Mouse (Mus musculus) midbrain, embryonic 13.5 days (tissue): ENCODE measurements around the gene Tns3. TPM values are rescaled to one million over a fixed set of nuclear protein-coding genes. Genes with fewer than 3 reads are reported as not detected.

Experiments
- ATAC-seq: fragments of 200-750 bp; cut with Nextera tagmentation; 2 replicates; pipeline ENCODE4 v1.8.0; 2017; ENCODE audit warnings: mild to moderate bottlenecking, moderate TSS enrichment, moderate library complexity
- H3K27ac ChIP-seq: fragments of 300-500 bp; sonication (generic); 2 replicates; pipeline ENCODE4 v1.5.1; 2015; ENCODE audit warnings: inconsistent platforms, mild to moderate bottlenecking, moderate library complexity
- H3K27me3 ChIP-seq: fragments of 300-500 bp; sonication (generic); 2 replicates; pipeline ENCODE4 v1.6.1; 2015; ENCODE audit warnings: mild to moderate bottlenecking, inconsistent platforms
- H3K36me3 ChIP-seq: fragments of 300-500 bp; sonication (generic); 2 replicates; pipeline ENCODE4 v1.6.1; 2015; ENCODE audit warnings: mild to moderate bottlenecking, inconsistent platforms
- H3K4me1 ChIP-seq: fragments of 300-500 bp; sonication (generic); replicated peaks from 2 replicates; pipeline ENCODE4 v1.6.1; 2015; ENCODE audit warnings: inconsistent platforms
- H3K4me2 ChIP-seq: fragments of 300-500 bp; sonication (generic); replicated peaks from 2 replicates; pipeline ENCODE4 v1.6.1; 2015; ENCODE audit warnings: moderate library complexity, mild to moderate bottlenecking, inconsistent platforms
- H3K4me3 ChIP-seq: fragments of 300-500 bp; sonication (generic); replicated peaks from 2 replicates; pipeline ENCODE4 v1.5.1; 2015; ENCODE audit warnings: mild to moderate bottlenecking, inconsistent platforms
- H3K9ac ChIP-seq: fragments of 300-500 bp; sonication (generic); replicated peaks from 2 replicates; pipeline ENCODE4 v1.6.1; 2015; ENCODE audit warnings: mild to moderate bottlenecking, inconsistent platforms
- H3K9me3 ChIP-seq: fragments of 300-500 bp; sonication (generic); 2 replicates; pipeline ENCODE4 v1.6.1; 2016; ENCODE audit warnings: mild to moderate bottlenecking, inconsistent platforms
- WGBS: fragments of 180-500 bp; shearing (Covaris S2); methylation state at CpG from one replicate; pipeline ENCODE4 v1.1.7; 2015; 5-methylcytosine and 5-hydroxymethylcytosine counted together
- polyA plus RNA-seq: library from polyadenylated mRNA; unstranded; fragments of >200 nt; fragmentation: Nextera tagmentation; extraction: Ambion mirVana; gene quantifications from 2 replicates; pipeline ENCODE4 v1.2.1, GENCODE M21; 2015

Tns3 gene
- polyA plus RNA-seq, 1 experiment from 2014 or later, result 4.4 TPM

GRCm38 (mm10) chr11:8583137-8583536 lies 81.2 kb downstream of the Tns3 start:
- WGBS, result 89% methylated on average over 3 of the region's 3 CpGs
- Histone ChIP-seq H3K27me3 (no peaks in the 10 kb centered on the region), H3K9ac (no peak overlapping the region), H3K4me3 (no peak overlapping the region), H3K36me3 (no peaks in the 10 kb centered on the region), H3K27ac (no peak overlapping the region), H3K4me2 (no peak overlapping the region), H3K9me3 (no peaks in the 10 kb centered on the region), H3K4me1 (peaks cover 9% of the 10 kb centered on the region; the same call in 1 of the 2 replicates)
- no peak for ATAC-seq

DNA sequence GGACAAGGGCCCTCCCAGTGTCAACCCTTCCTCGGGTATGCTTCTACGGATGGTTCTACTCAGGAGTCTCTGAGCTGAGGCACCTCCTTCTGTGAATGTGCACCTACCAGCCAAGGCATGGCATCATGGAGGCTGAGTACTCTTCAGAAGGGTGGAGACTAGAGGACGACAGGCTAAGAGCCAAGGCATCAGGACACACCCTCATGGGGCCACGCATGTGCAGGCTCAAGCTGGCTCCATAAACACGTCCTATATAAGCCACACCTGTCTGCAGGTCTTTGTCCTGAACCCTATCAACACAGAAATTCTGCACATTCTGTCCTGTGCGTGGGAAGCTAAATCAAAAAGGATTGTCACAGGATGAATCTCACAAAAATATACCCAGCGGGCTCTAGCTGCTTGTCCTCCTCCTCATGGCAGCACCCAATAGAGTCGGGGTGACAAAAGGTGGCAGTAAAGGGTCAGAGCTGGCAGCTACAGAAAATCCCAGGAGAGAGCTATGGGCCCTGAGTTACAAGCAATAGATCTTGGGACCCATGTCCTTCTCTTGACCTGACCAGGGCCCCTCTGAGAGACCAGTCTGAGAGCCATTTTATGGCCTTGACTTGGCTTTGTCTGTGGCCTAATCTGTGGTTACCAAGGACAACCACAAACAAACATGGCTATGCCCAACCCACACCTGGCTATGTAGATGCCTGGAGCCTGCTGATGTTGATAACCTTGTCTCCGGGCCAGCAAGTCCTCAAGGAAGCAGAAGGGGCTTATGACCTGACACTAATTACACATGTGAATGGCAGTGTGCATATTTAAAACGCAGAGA lies 82.0 kb downstream of the Tns3 start:
- no peak overlapping the region for H3K4me2 ChIP-seq
- no peak for ATAC-seq
- 89% methylated on average over 10 of the region's 10 CpGs for WGBS
- no peaks in the 10 kb centered on the region for H3K9me3 ChIP-seq
- peaks cover 9% of the 10 kb centered on the region; the same call in 1 of the 2 replicates for H3K4me1 ChIP-seq
- no peaks in the 10 kb centered on the region for H3K36me3 ChIP-seq
- no peak overlapping the region for H3K4me3 ChIP-seq
- H3K27me3 ChIP-seq, result no peaks in the 10 kb centered on the region
- no peak overlapping the region for H3K27ac ChIP-seq
- no peak overlapping the region for H3K9ac ChIP-seq

- no peak for ATAC-seq
- H3K9me3 ChIP-seq, result no peaks in the 10 kb centered on the region
- H3K36me3 ChIP-seq, result no peaks in the 10 kb centered on the region
- H3K9ac ChIP-seq, result no peak overlapping the region
- no peak overlapping the region for H3K4me3 ChIP-seq
- peaks cover 4% of the 10 kb centered on the region; the same call in 1 of the 2 replicates for H3K4me1 ChIP-seq
- no peak overlapping the region for H3K4me2 ChIP-seq
- 86% methylated on average over 5 of the region's 5 CpGs for WGBS
- H3K27ac ChIP-seq, result no peak overlapping the region
- H3K27me3 ChIP-seq, result no peaks in the 10 kb centered on the region
These were observed 84.5 kb downstream of the Tns3 start for GRCm38 (mm10) chr11:8579789-8580188.

DNA sequence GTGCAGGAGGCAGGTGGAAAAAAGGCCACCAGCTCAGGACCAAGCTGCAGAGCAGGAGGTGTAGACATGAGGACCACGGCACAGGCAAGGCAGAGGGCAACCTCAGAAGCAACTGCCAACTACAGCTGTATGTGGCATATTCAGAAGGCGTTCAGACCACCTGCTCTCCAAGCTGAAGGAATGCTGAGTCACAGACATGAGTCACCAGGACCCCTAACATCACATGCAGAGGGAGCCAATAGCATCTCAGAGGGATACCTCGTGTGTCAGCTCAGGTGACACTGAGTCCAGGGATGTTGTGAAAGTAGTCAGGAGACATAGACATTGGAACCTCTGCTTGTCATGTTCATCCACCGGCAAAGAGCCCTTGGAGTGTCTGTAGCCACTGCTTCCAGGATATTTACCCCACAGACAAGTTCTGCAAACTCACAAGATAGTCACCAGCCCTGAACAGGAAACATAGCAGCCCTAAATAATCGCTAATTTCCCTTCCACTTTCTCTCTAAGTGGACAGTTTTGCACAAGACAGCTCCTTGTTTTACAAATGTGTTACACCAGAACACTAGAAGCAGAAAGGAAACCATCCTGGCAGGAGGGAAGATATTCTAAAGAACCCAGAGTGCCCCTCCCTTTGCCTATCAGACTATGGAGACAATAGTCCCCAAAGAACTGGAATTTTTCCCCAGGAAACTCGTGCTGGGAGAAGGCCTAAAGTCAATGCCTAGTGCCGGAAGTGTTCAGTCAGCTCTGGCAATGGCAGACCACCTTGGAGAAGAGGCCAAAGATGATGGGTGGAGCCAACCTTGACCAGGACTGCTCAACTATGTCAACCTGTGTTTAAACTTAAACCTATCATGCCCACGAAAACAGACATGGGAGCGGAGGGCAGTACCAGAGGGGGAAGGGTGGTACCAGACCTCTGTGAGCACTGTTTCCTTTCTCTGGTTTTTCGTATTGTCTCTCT lies 88.8 kb downstream of the Tns3 start:
- H3K4me3 ChIP-seq, result no peak overlapping the region
- H3K36me3 ChIP-seq, result no peaks in the 10 kb centered on the region
- 74% methylated on average over 10 of the region's 10 CpGs for WGBS
- H3K4me1 ChIP-seq, result no peaks in the 10 kb centered on the region
- H3K9me3 ChIP-seq, result no peaks in the 10 kb centered on the region
- no peak overlapping the region for H3K9ac ChIP-seq
- H3K27me3 ChIP-seq, result no peaks in the 10 kb centered on the region
- H3K27ac ChIP-seq, result no peak overlapping the region
- no peak for ATAC-seq
- no peak overlapping the region for H3K4me2 ChIP-seq

DNA sequence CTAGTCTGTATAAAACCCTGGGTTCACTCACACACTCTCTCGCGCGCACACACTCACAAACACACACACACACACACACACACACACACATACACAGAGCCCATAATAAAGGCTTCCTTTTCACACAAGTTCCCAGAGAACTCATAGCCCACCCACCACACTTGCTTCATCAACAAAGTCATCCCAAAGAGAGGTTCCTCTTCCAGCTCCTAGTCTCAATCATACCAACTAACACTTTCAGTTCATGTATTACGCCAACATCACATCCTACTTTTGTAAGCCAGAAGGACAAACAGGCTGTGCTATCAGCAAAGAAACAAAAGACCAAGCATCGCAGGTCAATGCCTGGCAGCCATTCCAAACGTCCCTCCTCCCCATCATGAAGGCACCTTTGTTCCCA lies 89.8 kb downstream of the Tns3 start:
- ATAC-seq, result no peak
- 78% methylated on average over 6 of the region's 6 CpGs for WGBS

GRCm38 (mm10) chr11:8572762-8573161 lies 91.6 kb downstream of the Tns3 start:
- no peak overlapping the region for H3K4me2 ChIP-seq
- H3K27ac ChIP-seq, result no peak overlapping the region
- H3K9me3 ChIP-seq, result no peaks in the 10 kb centered on the region
- 91% methylated on average over 7 of the region's 7 CpGs for WGBS
- no peaks in the 10 kb centered on the region for H3K36me3 ChIP-seq
- no peaks in the 10 kb centered on the region for H3K27me3 ChIP-seq
- no peak overlapping the region for H3K4me3 ChIP-seq
- peaks cover 11% of the 10 kb centered on the region for H3K4me1 ChIP-seq
- ATAC-seq, result no peak
- H3K9ac ChIP-seq, result no peak overlapping the region

More for the DNA sequence above, 89.8 kb downstream of the Tns3 start:
- Histone ChIP-seq H3K36me3 (no peaks in the 10 kb centered on the region), H3K27ac (no peak overlapping the region), H3K4me1 (peaks cover 3% of the 10 kb centered on the region), H3K9ac (no peak overlapping the region), H3K4me2 (no peak overlapping the region), H3K27me3 (no peaks in the 10 kb centered on the region), H3K4me3 (no peak overlapping the region), H3K9me3 (no peaks in the 10 kb centered on the region)

DNA sequence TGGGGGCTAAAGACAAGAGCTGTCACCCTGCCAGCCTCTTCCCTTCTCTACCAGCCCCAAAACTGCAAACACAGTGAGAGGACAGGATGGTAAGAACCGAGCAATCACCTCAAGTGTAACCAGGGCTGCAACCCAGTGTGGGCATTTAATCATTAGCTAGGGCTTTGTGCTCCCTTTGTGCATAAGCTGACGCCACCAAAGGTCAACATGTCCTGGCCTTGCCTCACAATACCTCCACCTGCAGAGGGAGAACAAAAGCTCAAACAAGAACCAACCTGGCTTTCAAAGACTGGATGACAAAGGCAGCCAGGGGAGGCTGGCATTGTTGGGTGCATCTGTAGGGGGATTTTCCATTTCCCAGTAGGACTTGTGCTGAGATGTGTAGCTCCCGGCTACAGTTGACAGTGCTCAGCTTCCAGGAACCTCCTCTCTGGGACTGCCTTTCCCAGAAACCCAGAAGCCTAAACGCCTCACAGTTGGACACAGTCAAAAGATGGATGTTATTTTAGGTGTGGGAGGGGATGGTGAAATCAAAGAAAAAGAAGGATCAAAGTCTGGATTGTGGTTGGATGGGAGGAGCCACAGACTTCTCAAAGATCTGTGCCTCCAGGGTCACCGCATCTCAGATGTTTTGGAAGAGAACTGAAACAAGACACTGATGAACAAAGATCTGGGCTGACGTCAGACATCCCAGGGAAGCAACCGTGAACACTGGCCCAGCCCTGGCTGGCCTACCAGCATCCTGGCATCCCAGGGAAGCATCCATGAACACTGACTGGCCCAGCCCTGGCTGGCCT lies 94.9 kb downstream of the Tns3 start:
- Histone ChIP-seq H3K36me3 (no peaks in the 10 kb centered on the region), H3K9ac (no peak overlapping the region), H3K27ac (0 out of 2 replicates have a peak overlapping the region, but pooled peaks have one; percentile 7), H3K4me1 (peaks cover 11% of the 10 kb centered on the region), H3K4me2 (no peak overlapping the region), H3K4me3 (no peak overlapping the region), H3K9me3 (no peaks in the 10 kb centered on the region), H3K27me3 (no peaks in the 10 kb centered on the region)
- ATAC-seq, result 0 out of 2 replicates have a peak, but pooled peaks have one; percentile 37
- 12% methylated on average over 7 of the region's 7 CpGs for WGBS

DNA sequence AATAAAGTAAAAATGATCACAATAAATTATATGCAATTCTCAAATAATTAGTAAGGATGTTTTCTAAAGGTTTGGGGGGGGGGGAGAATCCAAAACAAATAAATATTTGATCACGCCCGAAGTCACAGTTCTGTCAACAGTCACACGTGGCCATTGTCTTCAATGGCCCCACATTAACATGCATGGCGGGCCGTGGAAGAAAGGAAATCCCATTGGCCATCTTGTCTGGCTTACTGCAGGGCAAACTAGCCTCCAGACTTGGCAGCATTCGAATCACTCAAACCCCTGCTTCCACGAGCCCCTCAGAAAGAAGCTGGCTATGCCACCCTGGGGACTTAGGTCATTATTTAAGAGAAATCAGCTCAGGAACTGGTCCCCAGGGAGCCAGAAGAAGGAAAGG lies 95.5 kb downstream of the Tns3 start:
- Histone ChIP-seq H3K4me3 (no peak overlapping the region), H3K36me3 (no peaks in the 10 kb centered on the region), H3K27me3 (no peaks in the 10 kb centered on the region), H3K9me3 (no peaks in the 10 kb centered on the region), H3K9ac (no peak overlapping the region), H3K4me1 (peaks cover 11% of the 10 kb centered on the region), H3K4me2 (no peak overlapping the region), H3K27ac (no peak overlapping the region)
- WGBS, result 20% methylated on average over 7 of the region's 7 CpGs
- no peak for ATAC-seq

DNA sequence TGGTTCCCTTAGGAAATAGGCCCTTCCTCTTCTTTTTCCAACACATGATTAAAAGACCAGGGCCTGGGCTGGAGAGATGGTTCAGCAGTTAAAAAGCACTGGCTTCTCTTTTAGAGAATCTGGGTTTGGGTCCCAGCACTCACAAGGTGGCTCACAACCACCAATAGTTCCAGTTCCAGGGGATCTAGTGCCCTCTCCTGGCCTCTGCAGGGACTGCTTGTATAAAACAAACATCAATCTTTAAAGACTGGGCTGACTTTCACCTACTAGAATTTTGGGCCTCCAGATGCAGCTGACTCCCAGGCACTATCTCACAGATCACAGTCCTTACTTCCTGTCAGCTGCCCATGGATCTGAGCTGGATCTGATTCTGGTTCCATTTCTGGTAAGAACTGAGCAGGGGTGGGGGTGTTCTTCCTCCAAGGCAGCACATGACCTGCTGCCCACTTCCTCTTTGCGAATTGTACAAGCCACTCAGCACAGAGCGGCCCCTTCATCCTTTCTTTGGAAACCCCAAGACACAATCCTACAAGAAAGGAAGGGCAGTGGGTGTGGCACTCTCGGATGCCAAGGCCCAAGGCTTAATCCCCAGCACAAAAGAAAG lies 98.0 kb downstream of the Tns3 start:
- no peaks in the 10 kb centered on the region for H3K36me3 ChIP-seq
- H3K9ac ChIP-seq, result no peak overlapping the region
- peaks cover 11% of the 10 kb centered on the region for H3K4me1 ChIP-seq
- no peak overlapping the region for H3K4me2 ChIP-seq
- no peak overlapping the region for H3K27ac ChIP-seq
- no peak for ATAC-seq
- H3K9me3 ChIP-seq, result no peaks in the 10 kb centered on the region
- H3K27me3 ChIP-seq, result no peaks in the 10 kb centered on the region
- 49% methylated on average over 3 of the region's 3 CpGs for WGBS
- H3K4me3 ChIP-seq, result no peak overlapping the region

DNA sequence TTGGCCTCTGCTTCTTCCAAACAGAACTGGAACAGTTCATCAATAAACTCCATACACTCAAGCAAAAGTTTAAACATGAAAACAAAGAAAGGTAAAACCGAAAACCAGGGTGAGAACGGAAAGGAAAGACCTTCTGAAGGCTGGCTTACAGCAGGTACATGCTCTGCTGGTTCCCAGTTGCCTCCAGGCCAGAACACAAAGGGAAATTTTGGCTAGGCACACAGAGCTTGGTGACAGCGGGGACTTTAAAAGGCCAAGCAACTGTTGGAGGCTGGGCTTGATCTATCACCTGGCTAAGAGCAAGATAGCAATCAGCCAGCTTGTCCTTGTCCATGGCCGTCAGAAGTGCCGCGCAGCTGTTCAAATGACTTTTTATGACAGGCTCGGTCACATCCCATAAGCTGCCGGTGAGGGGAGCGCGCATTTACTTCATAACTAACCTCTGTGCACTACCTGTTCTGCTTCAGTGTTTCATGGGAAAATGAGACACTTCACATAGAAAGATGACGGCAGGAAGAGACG lies 105.5 kb downstream of the Tns3 start:
- Histone ChIP-seq H3K27ac (no peak overlapping the region), H3K36me3 (no peaks in the 10 kb centered on the region), H3K4me1 (peaks cover 8% of the 10 kb centered on the region), H3K4me2 (no peak overlapping the region), H3K9ac (no peak overlapping the region), H3K9me3 (no peaks in the 10 kb centered on the region), H3K4me3 (no peak overlapping the region), H3K27me3 (no peaks in the 10 kb centered on the region)
- WGBS, result 93% methylated on average over 12 of the region's 12 CpGs
- ATAC-seq, result no peak

GRCm38 (mm10) chr11:8558258-8558657 lies 106.1 kb downstream of the Tns3 start:
- 79% methylated on average over 9 of the region's 9 CpGs for WGBS
- no peak for ATAC-seq

More at GRCm38 (mm10) chr11:8558258-8558657, 106.1 kb downstream of the Tns3 start:
- no peaks in the 10 kb centered on the region for H3K9me3 ChIP-seq
- H3K4me3 ChIP-seq, result no peak overlapping the region
- H3K27me3 ChIP-seq, result no peaks in the 10 kb centered on the region
- peaks cover 8% of the 10 kb centered on the region for H3K4me1 ChIP-seq
- H3K4me2 ChIP-seq, result no peak overlapping the region
- no peak overlapping the region for H3K27ac ChIP-seq
- no peaks in the 10 kb centered on the region for H3K36me3 ChIP-seq
- H3K9ac ChIP-seq, result no peak overlapping the region
